Mouse (Mus musculus) limb, embryonic 15.5 days (tissue): Measurements from ENCODE around the gene Dtx2. TPM values are rescaled to one million over a fixed set of nuclear protein-coding genes. Genes with fewer than 3 reads are reported as not detected.
A peak's percentile ranks its signal among the peaks of the same experiment; 100 is the strongest.

Experiments
- ATAC-seq: fragments of 200-750 bp; cut with Nextera tagmentation; 2 replicates; pipeline ENCODE4 v1.8.0; 2017; ENCODE audit warnings: low read depth, moderate TSS enrichment; ENCODE audit not compliant: insufficient number of reproducible peaks, low FRiP score, low TSS enrichment
- H3K27ac ChIP-seq: fragments of 300-500 bp; sonication (generic); 2 replicates; pipeline ENCODE4 v1.5.1; 2015; ENCODE audit warnings: moderate library complexity, mild to moderate bottlenecking, inconsistent platforms
- H3K27me3 ChIP-seq: fragments of 300-500 bp; sonication (generic); 2 replicates; pipeline ENCODE4 v1.6.1; 2015; ENCODE audit warnings: inconsistent platforms
- H3K36me3 ChIP-seq: fragments of 300-500 bp; sonication (generic); 2 replicates; pipeline ENCODE4 v1.6.1; 2015; ENCODE audit warnings: inconsistent platforms
- H3K4me1 ChIP-seq: fragments of 300-500 bp; sonication (generic); 2 replicates; pipeline ENCODE4 v1.6.1; 2015; ENCODE audit warnings: inconsistent platforms
- H3K4me2 ChIP-seq: fragments of 300-500 bp; sonication (generic); 2 replicates; pipeline ENCODE4 v1.6.1; 2015; ENCODE audit warnings: mild to moderate bottlenecking, inconsistent platforms
- H3K4me3 ChIP-seq: fragments of 300-500 bp; sonication (generic); 2 replicates; pipeline ENCODE4 v1.5.1; 2015; ENCODE audit warnings: mild to moderate bottlenecking, inconsistent platforms
- H3K9ac ChIP-seq: fragments of 300-500 bp; sonication (generic); 2 replicates; pipeline ENCODE4 v1.6.1; 2015; ENCODE audit warnings: inconsistent platforms
- H3K9me3 ChIP-seq: fragments of 300-500 bp; sonication (generic); 2 replicates; pipeline ENCODE4 v1.6.1; 2016; ENCODE audit warnings: inconsistent platforms
- WGBS: fragments of 180-500 bp; shearing (Covaris S2); methylation state at CpG from one replicate; pipeline ENCODE4 v1.1.7; 2015; 5-methylcytosine and 5-hydroxymethylcytosine counted together
- polyA plus RNA-seq: library from polyadenylated mRNA; unstranded; fragments of >200 nt; fragmentation: Nextera tagmentation; extraction: Ambion mirVana; gene quantifications from 2 replicates; pipeline ENCODE4 v1.2.1, GENCODE M21; 2015

Dtx2 gene
- polyA plus RNA-seq, 1 experiment from 2014 or later: 36.2 TPM

DNA sequence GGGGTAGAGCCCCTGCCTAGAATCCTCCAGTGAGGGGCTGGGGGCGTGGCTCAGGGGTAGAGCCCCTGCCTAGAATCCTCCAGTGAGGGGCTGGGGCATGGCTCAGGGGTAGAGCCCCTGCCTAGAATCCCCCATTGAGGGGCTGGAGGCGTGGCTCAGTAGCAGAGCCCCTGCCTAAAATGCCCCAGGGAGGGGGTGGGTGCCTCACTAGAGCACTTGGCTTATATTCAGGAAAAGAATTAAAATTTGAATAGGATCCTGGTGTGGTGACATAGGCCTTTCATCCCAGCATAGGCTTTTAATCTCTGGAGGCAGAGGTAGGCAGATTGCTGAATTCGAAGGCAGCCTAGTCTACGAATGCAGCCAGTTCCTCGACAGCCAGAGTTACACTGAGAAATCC, 15.2 kb upstream of the Dtx2 start:
- no peak overlapping the region for H3K4me2 ChIP-seq
- peaks cover 7% of the 10 kb centered on the region for H3K4me1 ChIP-seq
- no peaks in the 10 kb centered on the region for H3K27me3 ChIP-seq
- H3K9me3 ChIP-seq: no peaks in the 10 kb centered on the region
- 73% methylated on average over 5 of the region's 5 CpGs for WGBS
- no peak overlapping the region for H3K9ac ChIP-seq
- ATAC-seq: no peak
- H3K27ac ChIP-seq: no peak overlapping the region
- H3K36me3 ChIP-seq: no peaks in the 10 kb centered on the region
- H3K4me3 ChIP-seq: no peak overlapping the region

DNA sequence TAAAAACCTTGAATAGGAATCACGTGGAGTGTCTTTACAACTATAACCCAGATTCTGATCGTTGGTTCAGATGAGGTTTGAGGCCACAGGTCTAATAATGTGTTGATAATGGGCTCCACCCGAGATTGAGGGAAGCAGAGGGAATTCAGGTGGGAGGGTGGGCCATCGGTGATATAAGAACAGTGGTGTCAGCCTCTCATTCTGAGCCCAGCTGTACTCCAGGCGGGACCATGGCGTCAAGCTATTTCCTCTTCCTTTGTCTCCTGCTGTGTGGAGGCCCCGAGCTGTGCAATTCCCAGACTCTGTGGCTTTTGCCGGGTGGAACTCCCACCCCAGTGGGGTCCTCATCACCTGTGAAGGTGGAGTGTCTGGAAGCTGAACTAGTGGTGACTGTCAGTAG, 14.7 kb upstream of the Dtx2 start, which contains the start of gene Zp3:
TSS of gene Zp3 (plus strand) at position 196 of the 400 bp plus-strand sequence.
- Histone ChIP-seq H3K4me3 (no peak within 1 kb of the TSS), H3K27ac (no peak within 1 kb of the TSS), H3K4me2 (no peak within 1 kb of the TSS), H3K9ac (no peak within 1 kb of the TSS), H3K4me1 (peaks cover 7% of the 10 kb centered on the region), H3K36me3 (no peaks in the 10 kb centered on the region), H3K9me3 (no peaks in the 10 kb centered on the region), H3K27me3 (no peaks in the 10 kb centered on the region)
- ATAC-seq: no peak
- 65% methylated on average over 8 of the region's 8 CpGs for WGBS

DNA sequence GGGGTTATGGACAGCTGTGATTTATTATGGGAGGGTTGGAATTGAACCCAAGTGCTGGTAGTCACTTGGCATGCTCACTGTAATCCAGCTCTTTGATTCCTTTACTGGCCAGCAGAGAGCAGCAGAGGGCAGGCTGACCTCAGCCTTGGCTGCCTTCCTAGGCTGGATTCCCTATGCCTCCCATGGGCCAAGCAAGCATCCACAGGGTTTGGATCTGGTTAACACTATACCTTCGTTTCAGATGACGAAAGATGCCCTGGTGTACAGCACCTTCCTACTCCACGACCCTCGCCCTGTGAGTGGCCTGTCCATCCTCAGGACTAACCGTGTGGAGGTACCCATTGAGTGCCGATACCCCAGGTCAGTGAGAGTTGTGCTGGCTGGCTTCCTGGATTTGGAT, 12.2 kb upstream of the Dtx2 start:
- no peaks in the 10 kb centered on the region for H3K9me3 ChIP-seq
- no peak overlapping the region for H3K27ac ChIP-seq
- 33% methylated on average over 6 of the region's 6 CpGs for WGBS
- peaks cover 7% of the 10 kb centered on the region for H3K4me1 ChIP-seq
- peak; percentile 11; the same call in 1 of the 2 replicates for ATAC-seq
- no peak overlapping the region for H3K4me3 ChIP-seq
- no peaks in the 10 kb centered on the region for H3K36me3 ChIP-seq
- H3K9ac ChIP-seq: no peak overlapping the region
- H3K27me3 ChIP-seq: no peaks in the 10 kb centered on the region
- no peak overlapping the region for H3K4me2 ChIP-seq

DNA sequence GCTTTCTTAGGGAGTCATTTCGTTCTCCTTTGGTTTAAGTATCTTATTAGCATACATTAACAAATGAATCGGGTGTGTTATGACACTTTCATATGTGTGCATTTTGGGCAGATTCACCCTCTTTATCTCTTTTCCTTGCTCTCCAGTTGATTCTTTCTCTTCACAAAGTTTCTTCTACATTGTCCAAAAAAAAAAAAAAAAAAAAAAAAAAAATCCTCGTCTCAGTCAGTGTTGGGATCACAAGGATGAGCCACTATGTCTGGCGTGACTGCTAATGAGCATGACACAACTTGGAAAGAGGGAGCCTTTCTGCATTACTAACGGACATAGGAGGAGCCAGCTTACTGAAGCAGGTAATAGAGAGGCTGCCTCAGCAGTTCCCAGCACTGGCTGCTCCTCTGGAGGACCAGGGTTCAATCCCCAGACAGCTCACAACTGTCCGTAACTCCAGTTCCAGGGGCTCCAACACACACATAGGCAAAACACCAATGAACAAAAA, 10.0 kb upstream of the Dtx2 start:
- no peak for ATAC-seq
- no peaks in the 10 kb centered on the region for H3K36me3 ChIP-seq
- peaks cover 7% of the 10 kb centered on the region for H3K4me1 ChIP-seq
- no peak overlapping the region for H3K9ac ChIP-seq
- H3K27ac ChIP-seq: no peak overlapping the region
- no peaks in the 10 kb centered on the region for H3K27me3 ChIP-seq
- WGBS: 73% methylated on average over 6 of the region's 6 CpGs
- H3K4me3 ChIP-seq: no peak overlapping the region
- H3K4me2 ChIP-seq: no peak overlapping the region
- H3K9me3 ChIP-seq: no peaks in the 10 kb centered on the region

DNA sequence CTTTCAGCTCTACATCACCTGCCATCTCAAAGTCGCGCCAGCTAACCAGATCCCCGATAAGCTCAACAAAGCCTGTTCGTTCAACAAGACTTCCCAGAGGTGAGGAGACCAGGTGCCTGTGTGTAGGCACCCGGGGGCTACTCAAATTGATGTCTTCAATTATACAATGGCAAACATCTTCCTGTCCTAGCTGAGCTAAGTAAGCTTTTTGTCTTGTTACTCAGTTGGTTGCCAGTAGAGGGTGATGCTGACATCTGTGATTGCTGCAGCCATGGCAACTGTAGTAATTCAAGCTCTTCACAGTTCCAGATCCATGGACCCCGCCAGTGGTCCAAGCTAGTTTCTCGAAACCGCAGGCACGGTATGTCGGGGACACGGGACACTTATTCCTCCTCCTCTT, 7.4 kb upstream of the Dtx2 start:
- H3K4me2 ChIP-seq: no peak overlapping the region
- no peaks in the 10 kb centered on the region for H3K9me3 ChIP-seq
- peaks cover 6% of the 10 kb centered on the region for H3K4me1 ChIP-seq
- 53% methylated on average over 11 of the region's 11 CpGs for WGBS
- H3K4me3 ChIP-seq: no peak overlapping the region
- peak overlapping the region; percentile 8; the same call in 1 of the 2 replicates for H3K9ac ChIP-seq
- no peak for ATAC-seq
- H3K27ac ChIP-seq: no peak overlapping the region
- H3K36me3 ChIP-seq: no peaks in the 10 kb centered on the region
- H3K27me3 ChIP-seq: no peaks in the 10 kb centered on the region

DNA sequence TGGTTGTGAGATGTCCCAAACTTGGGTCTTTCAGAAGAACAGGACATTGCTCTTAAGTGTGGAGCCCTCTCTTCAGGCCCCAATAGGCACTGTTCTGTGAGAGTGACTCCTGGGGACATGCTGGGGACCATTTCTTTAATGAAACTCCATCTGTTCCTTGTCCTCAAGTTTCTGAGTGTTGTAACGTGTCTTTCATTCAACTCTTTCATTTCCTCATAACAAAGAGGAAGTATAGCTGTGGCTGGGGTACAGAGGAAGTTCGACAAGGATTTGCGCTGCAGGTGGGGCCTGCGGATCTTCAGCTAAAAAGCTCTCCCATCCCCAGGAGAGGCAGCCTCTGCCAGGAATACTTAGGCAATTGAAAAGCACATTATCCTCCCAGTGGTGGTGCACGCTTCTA, 4.0 kb upstream of the Dtx2 start:
- H3K4me1 ChIP-seq: peaks cover 5% of the 10 kb centered on the region
- WGBS: 66% methylated on average over 5 of the region's 5 CpGs
- no peaks in the 10 kb centered on the region for H3K27me3 ChIP-seq
- H3K36me3 ChIP-seq: no peaks in the 10 kb centered on the region
- H3K9me3 ChIP-seq: no peaks in the 10 kb centered on the region
- no peak overlapping the region for H3K4me3 ChIP-seq
- no peak overlapping the region for H3K9ac ChIP-seq
- H3K4me2 ChIP-seq: no peak overlapping the region
- no peak overlapping the region for H3K27ac ChIP-seq
- ATAC-seq: no peak

DNA sequence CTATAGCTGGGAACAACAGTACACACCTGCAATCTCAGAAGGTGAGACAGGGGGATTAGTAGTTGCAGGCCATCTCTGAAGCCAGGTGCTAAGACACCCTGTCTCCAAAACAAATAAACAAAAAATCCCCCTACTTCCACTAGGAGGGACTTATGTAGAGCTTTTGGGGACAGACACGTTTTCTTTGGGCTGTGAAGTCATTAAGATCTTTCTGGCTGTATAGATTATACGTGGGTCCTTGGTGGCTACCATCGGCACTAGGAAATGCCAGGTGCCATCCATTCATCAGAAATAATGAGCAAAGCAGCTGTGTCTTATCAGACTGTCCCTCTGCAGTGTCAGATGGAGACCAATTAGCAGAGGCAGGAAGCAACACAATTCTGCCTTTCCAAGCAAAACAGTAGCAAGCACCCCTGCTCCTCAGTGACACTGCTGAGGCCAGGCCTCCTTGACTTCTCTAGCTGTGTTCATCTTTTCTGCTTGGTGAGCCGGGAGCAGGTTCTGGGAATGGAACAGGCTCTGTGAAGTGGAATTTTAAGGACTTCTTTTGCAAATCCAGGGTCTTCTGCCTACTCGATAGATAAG, 1.1 kb upstream of the Dtx2 start:
- H3K4me3 ChIP-seq: no peak overlapping the region
- H3K27ac ChIP-seq: no peak overlapping the region
- H3K4me2 ChIP-seq: no peak overlapping the region
- H3K27me3 ChIP-seq: no peaks in the 10 kb centered on the region
- WGBS: 56% methylated on average over 5 of the region's 5 CpGs
- peaks cover 12% of the 10 kb centered on the region for H3K4me1 ChIP-seq
- peaks cover 20% of the 10 kb centered on the region for H3K36me3 ChIP-seq
- H3K9me3 ChIP-seq: no peaks in the 10 kb centered on the region
- H3K9ac ChIP-seq: no peak overlapping the region
- ATAC-seq: no peak

DNA sequence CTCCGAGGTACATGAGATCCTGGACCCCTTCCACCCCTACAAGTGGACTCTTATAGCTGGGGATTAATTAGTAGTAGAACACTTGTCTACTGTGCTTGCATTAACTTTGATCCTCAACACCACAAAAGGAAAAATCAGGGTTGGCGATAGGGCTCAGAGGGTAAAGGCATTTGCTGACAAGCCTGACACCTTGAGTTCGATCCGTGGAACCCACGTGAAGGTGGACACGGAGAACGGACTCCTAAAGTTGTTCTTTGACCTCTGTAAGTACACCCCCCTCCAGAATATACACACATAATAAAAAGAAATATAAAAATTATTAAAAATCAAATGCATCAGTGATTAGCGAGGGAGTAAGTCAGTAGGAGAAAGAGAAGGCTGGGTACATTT, 270 bp upstream of the Dtx2 start:
- H3K9me3 ChIP-seq: no peaks in the 10 kb centered on the region
- H3K4me3 ChIP-seq: peak overlapping the region; percentile 73
- no peak overlapping the region for H3K9ac ChIP-seq
- H3K27ac ChIP-seq: no peak overlapping the region
- H3K4me1 ChIP-seq: peaks cover 12% of the 10 kb centered on the region
- no peaks in the 10 kb centered on the region for H3K27me3 ChIP-seq
- no peak for ATAC-seq
- no peak overlapping the region for H3K4me2 ChIP-seq
- H3K36me3 ChIP-seq: peaks cover 29% of the 10 kb centered on the region
- 60% methylated on average over 8 of the region's 8 CpGs for WGBS

DNA sequence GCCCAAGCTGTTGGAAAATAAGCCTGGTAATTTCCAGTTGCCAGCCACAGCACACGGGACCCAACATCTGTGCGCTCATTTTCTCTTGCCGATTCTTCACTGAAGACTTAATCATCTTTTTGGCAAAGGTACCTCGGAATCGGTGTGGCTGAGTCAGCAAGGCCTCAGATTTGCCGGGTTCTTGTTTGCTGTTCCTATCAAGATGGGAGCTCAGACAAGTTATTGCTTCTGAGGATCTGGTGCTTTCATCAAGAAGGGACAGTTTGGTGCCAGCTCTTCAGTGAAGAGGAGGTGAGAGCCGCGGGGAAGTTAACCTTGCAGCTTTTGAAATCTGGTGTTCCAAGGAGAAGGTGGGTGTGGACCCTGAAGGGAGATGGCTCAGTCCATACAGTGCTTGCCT, 1.6 kb downstream of the Dtx2 start:
- H3K4me2 ChIP-seq: no peak overlapping the region
- H3K27ac ChIP-seq: no peak overlapping the region
- no peak for ATAC-seq
- H3K27me3 ChIP-seq: no peaks in the 10 kb centered on the region
- H3K4me3 ChIP-seq: no peak overlapping the region
- no peak overlapping the region for H3K9ac ChIP-seq
- 77% methylated on average over 8 of the region's 8 CpGs for WGBS
- peaks cover 37% of the 10 kb centered on the region for H3K36me3 ChIP-seq
- H3K4me1 ChIP-seq: peaks cover 12% of the 10 kb centered on the region
- H3K9me3 ChIP-seq: no peaks in the 10 kb centered on the region

DNA sequence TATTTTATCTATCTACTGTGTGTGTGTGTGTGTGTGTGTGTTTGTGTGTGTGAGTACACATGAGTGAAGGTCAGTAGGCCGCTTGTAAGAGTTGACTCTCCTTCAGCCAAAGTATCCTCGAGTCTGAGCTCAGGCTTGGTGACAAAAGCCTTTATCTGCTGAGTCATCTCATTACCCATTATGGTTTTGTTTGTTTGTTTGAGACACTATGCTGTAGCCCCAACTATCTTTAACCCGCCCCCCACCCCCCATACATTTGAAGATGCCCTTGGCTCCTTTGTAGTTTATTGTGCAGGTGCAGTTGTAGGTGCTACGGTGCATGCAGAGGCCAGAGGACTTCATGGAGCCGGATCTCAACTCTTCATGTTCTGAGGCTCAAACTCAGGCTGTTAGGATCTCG, 6.6 kb downstream of the Dtx2 start:
- WGBS: 91% methylated on average over 6 of the region's 6 CpGs
- no peak for ATAC-seq

DNA sequence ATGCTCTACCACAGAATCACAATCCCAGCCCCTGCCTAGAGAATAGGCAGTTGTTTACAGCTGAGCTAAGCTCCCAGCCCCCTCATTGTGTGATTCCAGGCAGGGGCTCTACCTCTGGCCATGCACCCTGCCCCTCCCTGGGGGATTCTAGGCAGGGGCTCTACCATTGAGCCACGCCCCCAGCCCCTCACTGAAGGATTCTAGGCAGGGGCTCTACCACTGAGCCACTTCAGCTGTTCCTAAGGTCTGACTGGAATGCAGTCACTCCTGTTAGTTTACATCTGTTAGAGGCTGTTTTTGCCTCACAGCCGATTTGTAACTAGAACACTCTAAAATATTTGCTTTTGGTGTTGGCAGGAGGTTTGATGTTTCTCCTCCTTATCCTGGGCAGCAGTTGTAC, 7.7 kb downstream of the Dtx2 start:
- H3K27me3 ChIP-seq: no peaks in the 10 kb centered on the region
- no peak overlapping the region for H3K4me2 ChIP-seq
- peaks cover 44% of the 10 kb centered on the region for H3K36me3 ChIP-seq
- peak overlapping the region; percentile 57 for H3K27ac ChIP-seq
- H3K4me3 ChIP-seq: no peak overlapping the region
- 56% methylated on average over 2 of the region's 2 CpGs for WGBS
- peaks cover 15% of the 10 kb centered on the region; the same call in 1 of the 2 replicates for H3K4me1 ChIP-seq
- ATAC-seq: no peak
- no peak overlapping the region for H3K9ac ChIP-seq
- H3K9me3 ChIP-seq: no peaks in the 10 kb centered on the region

More for the DNA sequence above, 6.6 kb downstream of the Dtx2 start:
- Histone ChIP-seq H3K36me3 (peaks cover 51% of the 10 kb centered on the region), H3K4me2 (no peak overlapping the region), H3K4me1 (peaks cover 15% of the 10 kb centered on the region; the same call in 1 of the 2 replicates), H3K9ac (no peak overlapping the region), H3K9me3 (no peaks in the 10 kb centered on the region), H3K27ac (no peak overlapping the region), H3K27me3 (no peaks in the 10 kb centered on the region), H3K4me3 (no peak overlapping the region)

DNA sequence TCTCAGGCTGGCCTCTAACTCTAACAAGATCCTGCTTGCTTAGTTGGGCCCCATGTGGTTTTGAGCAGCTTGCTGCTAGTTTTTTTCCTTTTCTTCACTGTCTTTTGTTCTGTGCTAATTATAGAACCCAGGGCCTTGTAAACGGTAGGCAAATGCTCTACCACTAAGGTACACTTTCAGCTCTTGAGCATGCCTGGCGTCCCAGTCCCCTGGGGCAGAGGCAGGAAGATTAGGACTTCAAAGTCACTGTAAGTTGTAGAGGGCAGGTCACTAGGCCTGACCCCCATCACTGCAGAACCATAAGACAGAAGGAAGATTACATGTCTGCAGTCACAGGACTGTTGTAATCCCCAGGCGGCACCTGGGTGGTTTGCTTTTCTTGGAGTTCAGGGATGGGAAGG, 8.2 kb downstream of the Dtx2 start:
- Histone ChIP-seq H3K4me2 (no peak overlapping the region), H3K4me3 (no peak overlapping the region), H3K9me3 (no peaks in the 10 kb centered on the region), H3K27me3 (no peaks in the 10 kb centered on the region), H3K9ac (no peak overlapping the region), H3K4me1 (peaks cover 17% of the 10 kb centered on the region; the same call in 1 of the 2 replicates), H3K36me3 (peaks cover 41% of the 10 kb centered on the region), H3K27ac (peak overlapping the region; percentile 57)
- WGBS: 20% methylated on average over 3 of the region's 3 CpGs
- ATAC-seq: no peak

DNA sequence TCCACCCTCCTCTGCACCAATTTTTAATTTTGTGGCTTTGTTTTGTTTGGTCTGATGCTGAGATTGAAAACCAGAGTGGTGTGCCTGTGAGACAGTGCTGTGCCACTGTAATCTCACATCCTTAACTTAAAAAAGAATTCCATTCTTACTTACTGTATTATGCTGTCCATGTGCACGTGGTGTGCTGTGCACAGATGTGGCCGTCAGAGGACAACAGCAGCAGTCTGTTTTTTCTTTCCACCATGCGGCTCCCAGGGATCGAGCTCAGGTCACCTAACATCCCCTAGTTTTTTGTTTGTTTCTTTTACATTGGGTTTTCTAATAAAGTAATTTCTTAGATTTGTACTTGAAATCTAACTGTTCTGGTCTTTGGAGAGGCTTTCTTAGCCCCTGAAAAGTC, 9.9 kb downstream of the Dtx2 start:
- ATAC-seq: no peak
- Histone ChIP-seq H3K27ac (no peak overlapping the region), H3K9ac (no peak overlapping the region), H3K4me3 (no peak overlapping the region), H3K9me3 (no peaks in the 10 kb centered on the region), H3K36me3 (peaks cover 23% of the 10 kb centered on the region), H3K27me3 (no peaks in the 10 kb centered on the region), H3K4me2 (no peak overlapping the region), H3K4me1 (peaks cover 18% of the 10 kb centered on the region; the same call in 1 of the 2 replicates)
- WGBS: 48% methylated on average over 4 of the region's 4 CpGs
